Mouse (Mus musculus) midbrain, embryonic 13.5 days (tissue): ENCODE measurements around the gene Tsga10ip. TPM values are rescaled to one million over a fixed set of nuclear protein-coding genes. Genes with fewer than 3 reads are reported as not detected.
"Not testable (repeated sequence)": the region's sequence is repeated elsewhere in the genome, so short reads cannot be mapped to it uniquely, and the experiment has no call there.

ENCODE experiments used
- ATAC-seq: fragments of 200-750 bp; cut with Nextera tagmentation; 2 replicates; pipeline ENCODE4 v1.8.0; 2017; ENCODE audit warnings: mild to moderate bottlenecking, moderate TSS enrichment, moderate library complexity
- H3K27ac ChIP-seq: fragments of 300-500 bp; sonication (generic); 2 replicates; pipeline ENCODE4 v1.5.1; 2015; ENCODE audit warnings: inconsistent platforms, mild to moderate bottlenecking, moderate library complexity
- H3K27me3 ChIP-seq: fragments of 300-500 bp; sonication (generic); 2 replicates; pipeline ENCODE4 v1.6.1; 2015; ENCODE audit warnings: mild to moderate bottlenecking, inconsistent platforms
- H3K36me3 ChIP-seq: fragments of 300-500 bp; sonication (generic); 2 replicates; pipeline ENCODE4 v1.6.1; 2015; ENCODE audit warnings: mild to moderate bottlenecking, inconsistent platforms
- H3K4me1 ChIP-seq: fragments of 300-500 bp; sonication (generic); replicated peaks from 2 replicates; pipeline ENCODE4 v1.6.1; 2015; ENCODE audit warnings: inconsistent platforms
- H3K4me2 ChIP-seq: fragments of 300-500 bp; sonication (generic); replicated peaks from 2 replicates; pipeline ENCODE4 v1.6.1; 2015; ENCODE audit warnings: moderate library complexity, mild to moderate bottlenecking, inconsistent platforms
- H3K4me3 ChIP-seq: fragments of 300-500 bp; sonication (generic); replicated peaks from 2 replicates; pipeline ENCODE4 v1.5.1; 2015; ENCODE audit warnings: mild to moderate bottlenecking, inconsistent platforms
- H3K9ac ChIP-seq: fragments of 300-500 bp; sonication (generic); replicated peaks from 2 replicates; pipeline ENCODE4 v1.6.1; 2015; ENCODE audit warnings: mild to moderate bottlenecking, inconsistent platforms
- H3K9me3 ChIP-seq: fragments of 300-500 bp; sonication (generic); 2 replicates; pipeline ENCODE4 v1.6.1; 2016; ENCODE audit warnings: mild to moderate bottlenecking, inconsistent platforms
- WGBS: fragments of 180-500 bp; shearing (Covaris S2); methylation state at CpG from one replicate; pipeline ENCODE4 v1.1.7; 2015; 5-methylcytosine and 5-hydroxymethylcytosine counted together
- polyA plus RNA-seq: library from polyadenylated mRNA; unstranded; fragments of >200 nt; fragmentation: Nextera tagmentation; extraction: Ambion mirVana; gene quantifications from 2 replicates; pipeline ENCODE4 v1.2.1, GENCODE M21; 2015

Gene Tsga10ip
- polyA plus RNA-seq, 1 experiment from 2014 or later, result 0.55 TPM

DNA sequence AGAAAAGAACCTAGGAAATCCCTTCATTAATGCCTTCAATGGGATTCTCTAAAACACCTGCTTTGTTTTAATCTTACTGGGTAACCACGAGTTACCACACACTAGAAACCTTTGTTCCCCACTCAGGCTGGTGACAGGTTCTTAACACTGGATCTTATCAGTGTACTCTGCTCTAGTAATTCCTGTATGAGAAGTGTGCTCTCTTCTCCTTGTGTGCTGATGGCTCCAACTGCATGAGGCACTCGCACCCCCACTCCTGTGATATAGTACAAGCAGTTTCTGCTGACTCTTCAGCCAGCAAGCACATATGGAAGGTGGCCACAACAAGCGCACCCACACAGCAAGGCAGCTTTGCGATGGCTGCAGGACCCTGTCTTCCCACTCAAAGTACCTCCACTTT is 28.1 kb downstream of the Tsga10ip start:
- Histone ChIP-seq H3K4me1 (no peaks in the 10 kb centered on the region), H3K9ac (no peak overlapping the region), H3K4me3 (no peak overlapping the region), H3K27ac (no peak overlapping the region), H3K9me3 (no peaks in the 10 kb centered on the region), H3K4me2 (no peak overlapping the region), H3K27me3 (no peaks in the 10 kb centered on the region), H3K36me3 (peaks cover 80% of the 10 kb centered on the region)
- ATAC-seq, result no peak
- 82% methylated on average over 4 of the region's 4 CpGs for WGBS

- peaks cover 77% of the 10 kb centered on the region for H3K36me3 ChIP-seq
- WGBS, result 92% methylated on average over 7 of the region's 7 CpGs
- H3K9ac ChIP-seq, result no peak overlapping the region
- ATAC-seq, result no peak
- H3K9me3 ChIP-seq, result no peaks in the 10 kb centered on the region
- no peak overlapping the region for H3K4me2 ChIP-seq
- no peak overlapping the region for H3K27ac ChIP-seq
- H3K4me1 ChIP-seq, result peaks cover 10% of the 10 kb centered on the region
- no peaks in the 10 kb centered on the region for H3K27me3 ChIP-seq
- no peak overlapping the region for H3K4me3 ChIP-seq
Observed at GRCm38 (mm10) chr19:5372724-5373123, 29.6 kb downstream of the Tsga10ip start.

- Histone ChIP-seq H3K9ac (no peak overlapping the region), H3K4me2 (no peak overlapping the region), H3K4me1 (peaks cover 16% of the 10 kb centered on the region), H3K27ac (no peak overlapping the region), H3K4me3 (no peak overlapping the region), H3K9me3 (no peaks in the 10 kb centered on the region), H3K27me3 (no peaks in the 10 kb centered on the region), H3K36me3 (peaks cover 63% of the 10 kb centered on the region)
- 82% methylated on average over 3 of the region's 3 CpGs for WGBS
- no peak for ATAC-seq
Observed at GRCm38 (mm10) chr19:5370932-5371331, 31.4 kb downstream of the Tsga10ip start.

GRCm38 (mm10) chr19:5367455-5367854 is 34.9 kb downstream of the Tsga10ip start:
- Histone ChIP-seq H3K36me3 (peaks cover 62% of the 10 kb centered on the region), H3K4me1 (peaks cover 24% of the 10 kb centered on the region), H3K9ac (peak overlapping the region; percentile 90), H3K27me3 (no peaks in the 10 kb centered on the region), H3K9me3 (no peaks in the 10 kb centered on the region), H3K27ac (peak overlapping the region; percentile 94), H3K4me2 (peak overlapping the region; percentile 85), H3K4me3 (peak overlapping the region; percentile 99)
- WGBS, result 11% methylated on average over 11 of the region's 11 CpGs
- no peak for ATAC-seq

GRCm38 (mm10) chr19:5367053-5367359 is 35.3 kb downstream of the Tsga10ip start, which contains the start of gene Banf1:
Gene Banf1, minus strand, starts transcription at chr19:5367168.
- Histone ChIP-seq H3K27ac (peak within 1 kb of the TSS; percentile 94), H3K27me3 (no peaks in the 10 kb centered on the region), H3K36me3 (peaks cover 58% of the 10 kb centered on the region), H3K4me2 (peak within 1 kb of the TSS; percentile 85), H3K4me1 (peaks cover 24% of the 10 kb centered on the region), H3K4me3 (peak within 1 kb of the TSS; percentile 99), H3K9me3 (no peaks in the 10 kb centered on the region), H3K9ac (peak within 1 kb of the TSS; percentile 90)
- ATAC-seq, result no peak; the same call in 1 of the 2 replicates
- under 1% methylated on average over 33 of the region's 33 CpGs for WGBS

- peak within 1 kb of the TSS; percentile 90 for H3K9ac ChIP-seq
- H3K36me3 ChIP-seq, result peaks cover 52% of the 10 kb centered on the region
- H3K27ac ChIP-seq, result peak within 1 kb of the TSS; percentile 94
- H3K4me2 ChIP-seq, result peak within 1 kb of the TSS; percentile 85
- under 1% methylated on average over 89 of the region's 92 CpGs for WGBS
- peaks cover 24% of the 10 kb centered on the region for H3K4me1 ChIP-seq
- peak; percentile 96 for ATAC-seq
- H3K9me3 ChIP-seq, result no peaks in the 10 kb centered on the region
- no peaks in the 10 kb centered on the region for H3K27me3 ChIP-seq
- H3K4me3 ChIP-seq, result peak within 1 kb of the TSS; percentile 99
Observed at GRCm38 (mm10) chr19:5366175-5367052, 35.9 kb downstream of the Tsga10ip start, which contains the start of gene Eif1ad. Gene Eif1ad, plus strand, starts transcription at chr19:5366741.

DNA sequence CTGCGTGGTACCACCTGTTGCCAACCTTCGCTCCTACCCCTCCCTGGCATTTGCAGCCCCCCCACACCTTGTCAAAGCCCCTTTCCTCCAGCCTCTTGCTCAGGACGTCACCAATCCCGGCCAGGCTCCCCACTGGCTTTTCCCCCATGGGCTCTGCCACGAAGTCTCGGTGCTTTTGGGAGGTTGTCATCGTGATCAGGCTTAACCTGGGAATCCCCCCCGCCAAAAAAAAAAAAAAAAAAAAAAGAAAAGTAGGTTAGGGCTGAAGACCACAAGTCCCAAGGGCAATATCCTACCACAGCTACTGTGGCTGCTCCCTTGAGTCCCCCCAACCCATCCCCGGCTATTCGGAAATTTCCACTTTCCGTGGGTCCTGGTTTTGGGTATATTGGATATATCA is 36.6 kb downstream of the Tsga10ip start:
- Histone ChIP-seq H3K4me1 (peaks cover 24% of the 10 kb centered on the region), H3K27ac (peak overlapping the region; percentile 94), H3K9me3 (no peaks in the 10 kb centered on the region), H3K9ac (peak overlapping the region; percentile 90), H3K4me3 (peak overlapping the region; percentile 99), H3K36me3 (peaks cover 48% of the 10 kb centered on the region), H3K4me2 (peak overlapping the region; percentile 85), H3K27me3 (no peaks in the 10 kb centered on the region)
- 20% methylated on average over 11 of the region's 11 CpGs for WGBS
- no peak; the same call in 1 of the 2 replicates for ATAC-seq

DNA sequence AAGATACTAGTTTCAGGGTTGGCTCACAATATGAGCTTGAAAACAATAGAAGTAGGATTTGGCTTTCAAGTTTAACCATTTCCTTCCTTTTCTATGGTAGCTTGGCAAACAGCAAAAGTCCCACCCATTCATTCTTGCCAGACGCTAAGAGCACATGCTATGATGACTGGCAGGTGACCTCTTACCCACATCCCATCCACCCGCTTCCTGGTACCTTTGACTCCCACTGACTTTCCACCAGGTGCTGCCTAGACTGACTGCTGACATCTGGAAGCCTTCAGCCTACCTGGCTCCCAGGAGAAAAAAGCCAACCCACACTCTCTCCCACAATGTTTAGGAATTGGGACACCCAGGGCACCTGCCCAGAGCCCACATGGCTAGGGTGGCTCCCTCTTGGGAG is 38.2 kb downstream of the Tsga10ip start:
- Histone ChIP-seq H3K4me1 (peaks cover 24% of the 10 kb centered on the region), H3K9me3 (no peaks in the 10 kb centered on the region), H3K4me3 (no peak overlapping the region), H3K27ac (no peak overlapping the region), H3K9ac (no peak overlapping the region), H3K36me3 (peaks cover 32% of the 10 kb centered on the region), H3K4me2 (no peak overlapping the region), H3K27me3 (no peaks in the 10 kb centered on the region)
- ATAC-seq, result no peak
- WGBS, result 96% methylated on average over 2 of the region's 2 CpGs

DNA sequence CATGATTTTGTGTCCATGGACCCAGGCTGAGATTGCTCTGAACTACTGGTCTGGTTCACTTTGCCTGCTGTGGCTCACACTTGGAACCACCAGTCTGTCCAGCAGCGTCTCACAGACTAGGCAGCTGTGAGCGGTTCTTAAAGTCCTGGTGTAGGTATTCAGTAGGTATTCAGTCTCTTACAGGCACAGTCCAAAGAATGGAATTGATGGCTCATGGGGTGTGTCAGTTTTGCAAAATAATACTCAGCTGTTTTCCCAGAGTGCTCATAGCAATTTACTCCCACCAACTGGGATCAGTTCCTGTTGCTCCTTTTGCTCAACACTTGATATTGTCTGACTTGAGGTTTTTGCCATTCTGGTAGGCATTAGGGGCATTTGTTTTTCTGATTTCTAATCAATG is 40.1 kb downstream of the Tsga10ip start:
- no peak overlapping the region for H3K27ac ChIP-seq
- no peak overlapping the region for H3K9ac ChIP-seq
- H3K9me3 ChIP-seq, result no peaks in the 10 kb centered on the region
- no peak for ATAC-seq
- H3K4me1 ChIP-seq, result peaks cover 8% of the 10 kb centered on the region
- 91% methylated on average over 2 of the region's 2 CpGs for WGBS
- no peaks in the 10 kb centered on the region for H3K27me3 ChIP-seq
- peaks cover 22% of the 10 kb centered on the region for H3K36me3 ChIP-seq
- no peak overlapping the region for H3K4me3 ChIP-seq
- H3K4me2 ChIP-seq, result no peak overlapping the region

DNA sequence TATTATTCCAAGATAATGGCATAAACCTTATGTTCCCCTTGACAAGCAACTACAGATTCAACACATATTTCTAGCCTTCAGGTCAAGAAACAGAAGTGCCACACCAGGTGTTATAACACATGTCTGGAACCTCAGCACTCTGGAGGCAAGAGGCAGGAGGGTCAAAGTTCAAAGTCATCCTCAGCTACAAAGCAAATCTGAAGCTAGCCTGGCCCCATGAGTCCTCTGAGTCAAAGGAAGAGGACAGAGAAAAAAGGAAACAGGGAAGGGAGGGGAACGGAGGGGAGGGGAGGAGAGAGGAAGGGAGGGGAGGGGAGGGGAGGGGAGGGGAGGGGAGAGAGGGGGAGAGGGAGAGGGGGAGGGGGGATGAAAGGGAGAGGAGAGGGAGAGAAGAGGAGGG is 46.2 kb downstream of the Tsga10ip start:
- no peak overlapping the region for H3K9ac ChIP-seq
- no peaks in the 10 kb centered on the region for H3K4me1 ChIP-seq
- ATAC-seq, result no peak
- H3K4me2 ChIP-seq, result no peak overlapping the region
- no peak overlapping the region for H3K27ac ChIP-seq
- H3K36me3 ChIP-seq, result no peaks in the 10 kb centered on the region
- no peaks in the 10 kb centered on the region for H3K27me3 ChIP-seq
- no peak overlapping the region for H3K4me3 ChIP-seq
- H3K9me3 ChIP-seq, result no peaks in the 10 kb centered on the region
- WGBS, result no CpG with 5 or more reads among the region's 1 CpGs

- Histone ChIP-seq H3K27me3 (0 out of 2 replicates have a peak, but pooled peaks cover 2% of the 10 kb centered on the region), H3K36me3 (no peaks in the 10 kb centered on the region), H3K4me3 (no peak overlapping the region), H3K27ac (no peak overlapping the region), H3K4me2 (no peak overlapping the region), H3K4me1 (peaks cover 5% of the 10 kb centered on the region), H3K9ac (no peak overlapping the region), H3K9me3 (no peaks in the 10 kb centered on the region)
- 91% methylated on average over 2 of the region's 2 CpGs for WGBS
- no peak for ATAC-seq
Observed at GRCm38 (mm10) chr19:5353609-5354008, 48.7 kb downstream of the Tsga10ip start.

DNA sequence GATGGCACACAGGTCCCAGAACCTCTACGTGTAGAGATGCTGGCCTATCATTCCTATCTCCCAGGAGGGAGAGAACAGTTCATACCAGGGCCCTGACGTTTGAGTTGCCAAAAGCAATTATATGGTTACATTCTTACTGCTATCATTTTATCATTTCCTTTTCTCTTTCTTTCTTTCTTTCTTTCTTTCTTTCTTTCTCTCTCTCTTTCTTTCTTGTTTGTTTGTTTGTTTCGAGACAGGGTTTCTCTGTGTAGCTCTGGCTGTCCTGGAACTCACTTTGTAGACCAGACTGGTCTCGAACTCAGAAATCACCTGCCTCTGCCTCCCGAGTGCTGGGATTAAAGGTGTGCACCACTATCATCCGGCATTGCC is 52.8 kb downstream of the Tsga10ip start, which contains the start of gene Cst6:
Gene Cst6, minus strand, starts transcription at position 73 of the 372 bp plus-strand sequence.
- H3K27me3 ChIP-seq, H3K4me1 ChIP-seq, H3K9me3 ChIP-seq, H3K27ac ChIP-seq, ATAC-seq, H3K36me3 ChIP-seq: not testable (repeated sequence)
- H3K4me3 ChIP-seq, result peak within 1 kb of the TSS; percentile 40
- H3K9ac ChIP-seq, result peak within 1 kb of the TSS; percentile 66
- peak within 1 kb of the TSS; percentile 63 for H3K4me2 ChIP-seq
- 65% methylated on average over 6 of the region's 6 CpGs for WGBS
